Mouse (Mus musculus) forelimb bud, embryonic 11.5 days (tissue): ENCODE measurements at regions not wholly inside any gene's neighbourhood (a gene's known extent, or its start where the extent isn't known, plus 50 kb on each side); places are given as distances from the start of the nearest gene placed in this dataset.

Experiments used
- DNase-seq: peaks from one replicate; pipeline ENCODE4 v3.0.0-alpha.2; 2012; ENCODE audit warnings: low read depth, low spot score

DNA sequence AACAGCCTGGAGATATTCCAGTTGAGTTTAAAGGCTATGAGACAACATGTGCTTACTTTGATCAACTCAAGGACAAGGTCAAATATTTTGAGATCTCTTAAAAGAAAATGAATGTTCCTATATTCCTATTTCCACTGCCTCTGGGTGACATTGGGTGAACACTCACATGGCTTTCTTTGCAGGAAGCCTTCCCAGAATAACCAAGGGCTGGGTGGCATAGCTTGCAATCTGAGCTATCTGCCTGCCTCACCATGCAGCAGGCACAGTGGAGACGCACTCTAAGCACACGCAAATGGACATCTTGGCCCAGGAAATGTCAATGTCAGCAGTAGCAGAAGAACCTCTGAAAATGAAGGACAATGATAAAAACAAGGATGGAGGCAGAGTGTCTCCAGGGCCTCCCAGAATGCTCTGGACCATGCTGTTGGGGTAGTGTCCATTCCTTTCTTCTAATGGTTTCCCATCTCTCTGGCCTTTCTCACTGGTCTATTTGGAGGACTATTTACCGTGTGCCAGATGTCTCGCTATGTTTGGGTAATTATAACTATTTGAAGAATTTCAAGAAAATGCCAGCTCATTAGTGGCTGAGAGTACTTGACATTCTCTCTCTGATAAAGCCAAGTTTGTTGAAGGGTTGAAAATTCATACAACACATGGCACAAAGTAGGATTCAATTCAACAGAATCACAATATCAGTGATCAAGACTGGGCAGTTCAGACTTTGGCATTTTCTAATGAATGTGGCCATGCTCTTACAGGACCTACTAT, 276.3 kb upstream of the Rnf32 start:
- DNase-seq: no peak

DNA sequence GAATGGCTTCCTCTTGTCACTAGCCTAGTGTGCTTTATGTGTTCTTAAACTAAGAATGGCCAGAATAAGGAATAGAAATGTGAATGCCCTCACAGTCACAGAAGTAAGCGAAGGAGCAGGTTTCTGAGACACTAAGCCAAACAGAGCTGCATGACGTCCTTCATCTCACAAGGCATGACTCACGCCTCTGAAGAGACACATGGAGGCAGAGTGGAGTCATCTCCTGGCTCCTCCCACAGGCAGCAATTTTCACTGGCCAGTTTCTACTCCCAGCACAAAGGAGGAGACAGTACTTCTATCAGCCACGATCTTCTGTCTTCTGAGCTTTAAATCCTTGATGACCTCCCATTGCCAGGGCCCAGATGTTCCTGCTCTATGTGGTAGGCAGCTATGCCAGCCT, 291.3 kb upstream of the Rnf32 start:
- DNase-seq: no peak

DNA sequence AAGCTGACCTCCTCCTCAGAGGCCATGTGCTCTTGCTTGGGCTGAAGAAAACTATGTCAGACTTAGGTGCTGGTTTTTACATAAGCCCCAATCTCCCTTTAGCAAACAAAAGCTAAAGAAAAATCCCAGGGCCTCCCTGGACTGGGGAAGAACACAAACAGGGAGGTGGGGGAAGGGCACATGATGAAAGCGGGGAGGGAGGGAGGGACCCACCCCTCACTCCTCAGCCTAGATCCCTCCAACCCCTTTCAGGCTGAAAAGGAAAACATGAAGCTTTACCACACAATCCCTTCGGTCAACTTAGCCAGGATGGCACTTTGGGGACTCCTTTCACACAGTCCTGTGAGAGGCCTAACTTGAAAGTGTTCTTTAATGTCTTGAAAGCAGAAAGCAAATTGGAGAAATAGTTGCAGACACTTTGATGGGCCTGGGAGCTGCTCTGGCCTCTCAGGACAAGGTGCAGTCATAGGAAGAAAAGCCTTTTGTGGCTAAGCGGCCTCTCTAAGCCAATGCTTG, 291.9 kb upstream of the Rnf32 start:
- no peak for DNase-seq

DNA sequence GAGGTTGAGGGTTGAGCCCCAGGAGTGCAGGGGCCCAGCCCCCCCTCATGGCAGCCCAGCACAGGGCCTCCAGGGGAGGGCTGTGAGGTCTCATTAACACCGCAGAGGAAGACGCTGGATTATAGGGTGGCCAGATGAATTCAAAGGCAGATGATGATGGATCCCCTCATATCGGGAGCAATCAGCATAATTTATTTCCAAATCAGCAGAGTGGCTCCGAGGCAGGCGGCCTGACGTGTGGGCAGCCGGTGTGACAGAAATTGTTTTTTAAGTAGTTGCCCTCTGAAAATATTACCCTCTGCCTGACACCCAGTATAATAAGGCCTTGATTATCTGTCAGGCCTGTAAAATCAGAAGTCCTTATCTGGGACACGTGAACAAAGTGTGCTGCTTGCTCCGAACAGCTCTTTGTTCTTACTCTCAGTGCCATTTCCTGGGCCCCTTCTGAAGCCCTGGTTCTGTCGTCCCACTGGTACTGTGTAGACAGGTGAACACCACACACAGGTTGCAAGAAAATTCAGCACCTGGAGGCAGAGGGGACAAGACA, 303.0 kb upstream of the Rnf32 start:
- no peak for DNase-seq

DNA sequence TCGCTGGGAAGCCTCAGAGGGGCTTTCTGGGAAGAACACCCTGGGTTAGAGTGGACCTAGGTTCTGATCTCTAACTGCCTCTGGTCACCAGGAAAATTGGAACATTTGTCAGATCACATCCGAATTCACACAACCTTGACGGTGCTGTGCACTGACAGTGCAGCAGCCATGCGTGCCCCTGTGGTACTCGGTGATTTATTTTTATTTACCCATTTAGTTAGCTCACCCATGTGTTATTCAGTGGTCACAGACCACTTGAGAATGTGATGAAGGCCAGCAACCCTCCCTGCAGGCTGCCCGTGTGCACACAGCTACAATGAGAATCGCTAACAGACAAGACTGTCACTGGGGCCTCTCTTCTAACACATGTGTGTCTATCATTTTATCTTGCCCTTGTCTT, 303.8 kb upstream of the Rnf32 start:
- DNase-seq: no peak

DNA sequence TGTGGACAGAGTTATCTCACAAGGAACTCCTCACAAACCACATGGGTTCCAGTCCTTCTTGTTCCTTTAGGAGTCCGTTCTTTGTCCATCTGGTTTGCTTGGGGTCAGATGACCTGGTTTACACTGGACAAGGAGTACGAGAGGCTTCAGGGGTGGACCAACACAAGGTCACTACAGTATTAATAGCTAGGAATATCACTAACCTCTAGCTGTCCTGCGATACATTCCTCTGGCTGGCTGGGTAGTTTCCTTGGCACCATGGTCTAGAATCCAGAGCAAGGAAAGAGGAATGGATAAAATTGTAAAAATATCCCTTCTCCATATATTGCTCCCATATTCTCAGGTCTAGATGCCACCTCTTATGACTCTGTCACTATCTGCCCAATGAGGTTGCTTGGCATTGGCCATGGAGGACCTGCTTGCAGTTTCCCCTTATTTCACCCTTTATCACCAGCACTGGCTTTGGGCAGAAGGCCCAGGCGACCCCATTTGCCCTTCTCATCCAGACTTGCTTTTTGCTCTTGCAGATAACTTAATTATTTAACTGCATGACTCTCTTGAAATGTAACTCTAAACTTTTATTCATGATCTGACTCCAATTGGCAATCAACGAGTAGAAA, 310.9 kb upstream of the Rnf32 start:
- no peak for DNase-seq

DNA sequence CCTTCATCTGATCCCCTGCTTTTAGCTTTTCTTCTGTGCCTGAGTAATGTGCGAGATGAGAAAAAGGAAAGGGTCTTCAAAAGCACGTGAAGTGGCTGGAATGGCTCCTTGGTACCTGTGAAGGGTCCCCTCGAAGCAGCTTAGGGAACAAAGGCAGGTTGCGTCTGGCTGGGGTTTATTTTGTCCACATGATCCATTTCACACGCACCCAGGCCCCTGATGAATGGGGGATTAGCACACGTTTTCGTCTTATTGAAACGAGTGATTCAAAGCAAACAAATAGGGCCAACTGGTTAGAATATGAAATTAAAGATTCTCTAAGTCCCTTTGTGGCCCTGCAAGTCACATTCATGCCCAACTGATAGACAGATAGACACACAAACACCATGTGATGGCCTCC, 319.6 kb upstream of the Rnf32 start:
- no peak for DNase-seq

DNA sequence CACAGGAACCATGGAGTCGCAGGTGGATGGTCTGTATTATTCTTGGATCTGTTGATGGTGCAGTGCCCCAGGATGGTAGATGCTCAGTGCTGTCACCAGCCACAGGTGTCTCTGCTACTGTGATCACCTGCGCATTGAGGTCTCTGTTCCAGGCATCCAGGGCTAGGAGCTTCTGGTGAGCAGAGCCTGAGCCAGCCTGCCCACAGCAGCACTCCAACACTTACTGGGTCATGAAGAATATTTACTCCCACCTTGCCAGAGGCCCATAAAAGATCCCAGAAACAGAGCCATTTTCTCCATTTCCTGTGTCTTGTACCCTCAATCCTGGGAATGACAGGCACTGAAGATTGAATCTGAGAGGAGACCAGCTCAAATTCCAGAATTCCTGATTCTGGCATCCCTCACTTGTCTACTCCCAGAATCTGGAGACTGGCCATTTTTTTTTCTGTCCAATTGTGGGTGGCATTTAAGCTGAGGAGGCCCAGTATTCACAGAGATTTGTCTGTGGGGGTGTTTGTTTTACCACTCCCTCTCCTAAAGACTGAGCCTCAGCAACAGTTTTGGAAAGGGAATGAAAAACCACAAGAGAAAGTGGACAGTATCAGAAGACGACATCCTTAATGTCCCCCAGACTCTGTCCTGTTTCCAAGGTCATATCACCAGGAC, 322.1 kb upstream of the Rnf32 start:
- no peak for DNase-seq

DNA sequence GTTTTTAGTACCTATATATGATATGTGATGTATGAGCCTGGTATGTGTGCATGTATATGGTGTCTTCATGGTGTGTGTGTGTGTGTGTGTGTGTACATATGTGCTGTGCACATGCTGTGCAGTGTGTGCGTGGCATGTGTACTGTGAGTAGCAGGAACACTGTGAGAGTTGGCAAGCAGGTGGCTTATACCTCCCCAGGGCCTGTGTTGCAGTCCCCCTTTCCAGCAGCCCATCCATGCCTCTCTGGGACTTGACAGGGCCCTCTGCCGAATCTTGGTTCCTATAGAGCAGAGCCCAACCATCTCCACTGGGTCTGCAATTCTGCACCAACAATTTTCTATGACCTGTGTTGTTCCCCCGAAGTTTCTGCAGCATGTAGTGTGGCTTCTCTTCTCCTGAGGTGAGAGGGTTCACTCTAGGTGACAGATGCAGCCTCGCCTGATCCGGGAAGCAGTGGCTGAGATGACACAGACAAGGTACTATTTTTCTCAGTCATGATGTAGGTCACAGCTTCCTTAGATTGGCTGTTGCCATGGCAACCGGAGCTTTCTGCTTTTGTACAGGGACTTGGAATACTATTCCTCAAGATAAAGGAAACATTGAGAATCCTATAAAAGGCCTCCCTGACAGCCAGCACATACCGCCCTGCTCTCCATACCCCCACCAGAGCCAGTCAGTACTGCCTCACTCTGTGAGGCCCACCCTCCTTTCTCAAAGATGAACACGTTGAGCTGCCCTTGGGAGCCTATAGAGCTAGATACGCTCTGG, 336.0 kb upstream of the Rnf32 start:
- no peak for DNase-seq

DNA sequence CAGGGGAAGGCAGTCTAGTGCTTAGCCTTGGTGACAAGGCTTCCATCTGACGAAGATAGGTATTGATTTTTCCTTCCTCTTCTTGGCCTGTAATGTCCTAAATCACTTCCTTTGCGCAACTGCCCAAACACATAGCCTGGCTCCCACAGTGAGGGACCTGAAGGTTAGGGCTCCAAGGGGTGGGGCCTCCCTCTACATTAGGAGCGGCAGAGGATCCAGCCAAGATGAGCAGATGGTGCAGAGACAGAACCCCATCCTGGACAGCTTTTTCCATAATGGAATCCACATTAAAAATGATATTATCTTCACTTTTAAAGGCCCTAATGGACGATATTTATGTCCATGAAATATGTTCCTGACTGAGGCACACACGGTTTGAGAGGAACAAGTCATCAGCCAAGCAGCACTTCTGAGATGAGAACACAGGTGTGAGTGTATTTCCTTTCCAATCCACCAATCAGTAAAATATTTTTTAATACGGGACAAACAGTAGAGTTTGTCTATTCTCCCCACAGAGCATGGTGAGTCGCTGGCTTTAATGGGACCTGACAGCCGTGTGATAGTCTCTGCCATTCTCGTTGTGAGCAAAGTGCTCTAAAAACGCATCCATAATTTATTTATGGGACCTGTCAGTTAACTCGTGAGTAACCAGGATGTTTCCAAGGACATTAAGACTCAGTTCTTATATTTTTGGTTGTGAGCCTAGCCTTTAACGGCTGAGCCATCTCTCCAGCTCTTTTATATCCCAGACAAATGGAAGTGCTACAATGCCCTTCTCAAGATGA, 357.5 kb upstream of the Rnf32 start:
- no peak for DNase-seq

DNA sequence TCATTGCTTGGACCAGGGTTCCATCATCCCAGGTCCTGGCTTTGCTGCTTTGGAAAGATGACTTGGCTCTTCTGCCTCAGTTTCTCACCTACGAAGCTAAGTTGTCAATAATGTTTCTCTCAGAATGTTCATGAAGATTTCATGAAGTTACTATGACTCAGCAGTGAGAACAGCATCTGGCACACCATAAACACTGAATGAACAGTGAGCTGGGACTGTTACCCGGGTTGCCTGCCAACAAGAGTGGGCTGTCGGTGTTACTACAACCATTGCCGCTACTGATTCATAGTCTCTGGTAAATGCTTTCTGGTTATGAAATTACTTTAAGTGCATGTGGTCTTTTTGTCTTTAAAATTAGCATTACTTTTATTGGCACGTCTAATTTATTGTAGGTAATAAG, 352.0 kb upstream of the Shh start:
- DNase-seq: no peak

DNA sequence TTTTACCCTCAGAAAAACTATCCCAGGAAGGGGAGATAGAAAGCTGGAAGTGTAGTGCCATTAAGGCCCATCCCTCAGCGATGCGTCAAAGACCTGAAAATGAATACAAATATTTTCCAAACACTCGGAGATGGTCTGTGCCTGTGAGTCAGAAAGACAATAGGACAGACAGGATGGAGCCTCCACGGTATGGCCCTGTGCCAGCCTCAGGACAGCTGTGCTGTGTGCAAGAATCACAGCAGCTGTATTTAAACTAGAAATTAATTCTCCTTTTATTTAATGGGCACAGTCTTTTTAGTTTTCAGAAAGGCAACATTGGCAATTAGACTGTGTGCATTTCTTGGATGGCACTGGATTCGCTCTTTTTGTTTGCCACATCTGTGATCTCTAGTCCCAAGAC, 340.9 kb upstream of the Shh start:
- DNase-seq: no peak

DNA sequence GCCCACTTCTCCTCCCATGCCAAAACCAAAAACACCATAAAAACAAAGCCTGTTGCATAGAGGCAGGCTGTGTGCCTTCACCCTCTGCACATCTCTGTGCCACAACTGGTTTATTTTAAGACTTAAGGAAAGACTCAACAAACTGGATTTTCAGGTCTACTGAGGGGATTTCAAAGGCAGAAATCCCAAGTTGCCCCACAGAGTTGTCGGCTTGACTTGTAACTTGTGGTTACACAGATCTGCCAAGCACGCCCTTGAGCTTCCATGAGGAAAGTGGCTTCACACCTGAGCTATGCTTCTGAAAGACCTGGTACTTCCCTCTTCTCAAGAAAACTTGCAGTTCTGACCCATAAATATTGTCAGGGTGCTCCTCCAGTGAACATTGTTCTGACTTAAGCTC, 332.4 kb upstream of the Shh start:
- DNase-seq: no peak

DNA sequence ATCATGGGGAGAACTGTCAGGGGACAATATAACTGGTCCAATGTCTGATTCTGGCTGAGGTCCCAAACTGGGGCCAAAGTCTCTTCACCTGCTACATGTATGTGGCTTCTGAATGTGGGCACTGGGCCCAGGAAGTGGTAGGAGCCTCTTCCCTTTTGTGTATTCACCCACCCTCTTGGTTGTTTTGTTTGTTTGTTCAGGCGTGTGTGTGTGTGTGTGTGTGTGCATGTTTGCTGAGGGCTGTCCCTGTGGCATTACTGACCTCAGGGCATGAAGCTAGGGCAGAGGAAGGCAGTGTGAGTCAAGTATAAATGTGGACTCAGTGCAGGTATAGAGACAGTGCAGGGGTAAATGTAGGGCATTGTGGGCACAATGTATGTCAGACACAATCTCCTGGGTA, 331.3 kb upstream of the Shh start:
- no peak for DNase-seq

DNA sequence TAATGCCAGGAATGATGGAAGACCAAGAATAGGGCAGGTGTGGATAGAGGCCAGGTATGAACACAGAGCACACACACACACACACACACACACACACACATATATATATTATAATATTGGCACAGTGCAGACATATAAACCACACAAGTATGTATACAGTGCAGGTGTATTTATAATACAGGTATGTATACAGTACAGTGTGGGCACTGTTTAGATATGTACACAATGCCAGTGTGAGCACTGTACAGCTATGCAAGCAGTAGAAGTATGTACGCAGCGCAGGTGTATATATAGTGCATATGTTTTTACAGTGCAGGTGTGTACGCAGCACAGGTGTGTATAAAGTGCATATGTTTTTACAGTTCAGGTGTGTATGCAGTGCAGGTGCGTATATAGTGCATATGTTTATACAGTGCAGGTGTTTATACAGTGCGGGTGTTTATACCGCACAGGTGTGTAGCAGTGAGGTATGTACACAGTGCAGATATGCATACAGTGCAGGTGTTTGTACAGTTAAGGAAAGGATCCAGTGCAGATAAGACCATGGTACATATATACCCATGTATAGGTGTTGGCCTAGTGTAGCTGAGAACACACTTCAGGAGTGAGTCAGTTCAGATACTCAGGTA, 328.2 kb upstream of the Shh start:
- no peak for DNase-seq

DNA sequence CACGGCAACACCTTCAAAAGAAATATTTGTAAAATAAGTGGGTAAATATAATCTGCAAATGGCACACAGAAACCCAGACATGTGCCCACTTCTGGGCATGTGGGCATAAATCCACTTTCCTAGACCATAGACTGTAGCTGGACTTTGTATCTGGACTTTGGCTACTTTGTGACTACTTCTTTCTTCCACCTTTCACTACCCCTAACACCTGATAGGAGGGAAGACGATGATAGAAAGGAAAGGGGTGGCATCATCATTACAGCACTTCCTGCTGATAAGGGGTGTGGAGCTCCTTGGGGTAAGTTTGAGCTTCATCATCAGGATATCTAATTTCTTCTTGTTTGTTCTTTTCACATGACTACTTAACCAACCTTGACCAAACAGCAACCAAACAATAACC, 326.7 kb upstream of the Shh start:
- no peak for DNase-seq

DNA sequence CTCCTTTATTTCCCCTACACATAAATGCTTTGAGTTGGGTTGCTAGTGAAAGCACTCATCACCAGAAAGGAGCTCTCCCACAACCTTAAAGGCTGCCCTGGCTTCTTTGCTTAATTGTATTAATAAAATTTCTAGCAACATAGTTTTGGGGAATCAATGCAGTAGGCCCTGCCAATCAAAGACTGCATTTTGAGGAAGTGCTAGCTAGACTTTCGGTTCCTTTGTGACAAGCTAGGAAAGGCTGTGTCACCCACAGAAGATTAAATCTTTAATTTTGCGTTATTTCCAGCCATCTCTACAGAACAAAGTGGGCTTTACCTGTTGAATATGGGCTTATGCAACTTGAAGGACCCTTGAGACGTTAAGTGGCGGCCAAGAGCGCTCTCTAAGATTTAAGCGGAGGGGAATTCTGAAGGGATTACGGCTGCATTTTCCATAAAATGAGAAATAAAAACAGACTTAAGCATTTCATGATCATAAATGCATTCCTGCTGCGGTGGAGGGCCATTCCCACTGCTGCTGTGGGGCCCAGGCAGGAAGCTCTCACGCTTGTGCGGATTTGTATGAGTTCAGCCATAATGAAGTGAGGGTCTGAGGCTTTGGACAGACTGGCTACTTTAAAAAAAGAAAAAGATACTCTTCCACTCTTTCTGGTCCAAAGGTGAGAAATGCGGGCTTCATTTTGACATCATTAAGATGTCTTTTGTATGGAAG, 318.4 kb upstream of the Shh start:
- no peak for DNase-seq

DNA sequence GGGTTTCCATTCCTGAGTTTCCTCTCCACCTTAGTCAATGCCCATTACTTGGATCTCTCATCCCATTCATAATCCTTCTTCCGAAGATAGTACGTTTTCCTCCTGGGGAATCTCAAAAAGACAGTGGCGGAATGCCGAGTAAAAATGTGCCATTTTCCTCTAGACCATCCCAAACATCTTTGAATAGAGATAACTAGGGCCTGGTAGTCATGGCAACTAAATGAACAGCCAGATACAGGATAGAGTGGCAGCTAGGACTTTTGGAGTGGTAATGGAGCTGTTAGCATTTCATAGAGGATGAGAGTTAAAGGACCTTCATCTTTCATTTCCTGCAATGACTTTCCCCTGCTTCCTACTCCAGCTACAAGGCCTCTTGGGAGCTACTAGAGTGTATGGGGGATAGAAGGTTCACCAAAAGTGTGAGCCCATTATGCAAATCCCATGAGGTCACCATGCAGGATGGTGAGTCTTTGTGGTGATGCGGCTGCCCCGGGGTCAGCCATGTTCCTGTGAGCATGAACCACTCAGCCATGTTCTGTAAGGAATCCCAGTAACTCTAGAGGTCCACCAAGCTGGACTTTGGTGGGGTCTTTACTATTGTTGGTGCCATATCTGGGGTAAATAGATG, 317.4 kb upstream of the Shh start:
- DNase-seq: no peak

DNA sequence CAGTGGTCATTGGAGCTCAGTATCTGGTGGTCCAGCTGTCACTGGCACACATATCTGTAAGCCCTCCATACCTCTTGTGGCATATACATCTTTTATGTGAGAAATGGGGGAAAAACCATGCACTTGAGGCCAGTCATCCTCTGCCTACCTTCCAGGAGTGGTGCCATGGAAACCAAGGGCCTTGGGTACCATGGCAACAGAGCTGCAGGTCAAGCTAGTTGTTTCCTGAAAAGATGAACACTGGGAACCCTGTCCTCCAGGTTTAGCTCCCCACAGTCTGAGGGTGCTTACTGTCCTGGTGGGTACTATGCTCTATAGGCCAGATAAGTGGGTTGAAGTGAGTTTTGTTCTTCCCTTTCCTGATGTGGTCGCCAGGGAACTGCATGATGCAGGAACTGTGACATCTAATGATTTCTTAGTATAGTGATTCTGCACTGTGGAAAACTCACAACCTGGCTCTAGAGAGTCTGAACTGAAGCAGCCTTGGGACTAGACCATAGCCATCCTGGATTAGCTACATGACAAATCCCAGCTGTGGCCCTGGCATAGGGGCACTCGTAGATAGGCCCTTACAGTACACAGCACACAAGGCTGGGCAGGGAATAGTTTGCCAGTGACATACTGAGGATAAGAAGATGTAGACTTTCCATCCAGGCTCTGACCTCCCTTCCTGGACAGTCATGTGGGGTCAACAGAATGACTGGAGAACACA, 308.7 kb upstream of the Shh start:
- DNase-seq: no peak
